Mouse (Mus musculus): ENCODE measurements at regions not wholly inside any gene's neighbourhood (a gene's known extent, or its start where the extent isn't known, plus 50 kb on each side); places are given as distances from the start of the nearest gene placed in this dataset.

GRCm38 (mm10) chr7:129689464-129689863 lies 97.8 kb downstream of the Wdr11 start:
- H3K36me3 ChIP-seq (ENCODE audit: control insufficient read depth, insufficient read depth, low read length, poor library complexity, severe bottlenecking) = no peaks in the 10 kb centered on the region
- no peaks in the 10 kb centered on the region for H3K4me1 ChIP-seq (ENCODE audit: control insufficient read depth in 2 of 2, insufficient read depth in 2 of 2, low read length in 2 of 2, poor library complexity in 1 of 2)
- H3K9me3 ChIP-seq (ENCODE audit: control insufficient read depth, insufficient read depth, low read depth, low read length) = no peaks in the 10 kb centered on the region
- H3K27ac ChIP-seq (ENCODE audit: insufficient read depth, low read depth, low read length, poor library complexity, severe bottlenecking) = no peak overlapping the region
- DNase-seq (ENCODE audit: low read depth, low spot score) = no peak
- H3K9ac ChIP-seq (ENCODE audit: insufficient read depth, low read depth, low read length, poor library complexity, severe bottlenecking) = no peak overlapping the region
- H3K4me3 ChIP-seq (ENCODE audit: insufficient read depth in 1 of 2, low read depth in 1 of 2, low read length in 2 of 2, poor library complexity in 1 of 2, severe bottlenecking in 1 of 2) = no peak overlapping the region
- in situ Hi-C loops (cut with MboI; ENCODE audit: low sequenced_read_pairs in 2 of 2, unreplicated experiment in 2 of 2) = no loop called here
- TF ChIP-seq MAFK (IDR thresholded peaks at IDR 0.05; ENCODE audit: insufficient read depth, low read depth, low read length) (no peak), ZNF384 (IDR thresholded peaks at IDR 0.05; ENCODE audit: low read depth, low read length) (no peak), ZC3H11A (IDR thresholded peaks at IDR 0.05; ENCODE audit: borderline replicate concordance, low read depth, low read length) (no peak), HCFC1 (IDR thresholded peaks at IDR 0.05; ENCODE audit: borderline replicate concordance, insufficient read depth, low read length) (no peak), CHD2 (IDR thresholded peaks at IDR 0.05; ENCODE audit: low read depth, low read length) (no peak)

DNA sequence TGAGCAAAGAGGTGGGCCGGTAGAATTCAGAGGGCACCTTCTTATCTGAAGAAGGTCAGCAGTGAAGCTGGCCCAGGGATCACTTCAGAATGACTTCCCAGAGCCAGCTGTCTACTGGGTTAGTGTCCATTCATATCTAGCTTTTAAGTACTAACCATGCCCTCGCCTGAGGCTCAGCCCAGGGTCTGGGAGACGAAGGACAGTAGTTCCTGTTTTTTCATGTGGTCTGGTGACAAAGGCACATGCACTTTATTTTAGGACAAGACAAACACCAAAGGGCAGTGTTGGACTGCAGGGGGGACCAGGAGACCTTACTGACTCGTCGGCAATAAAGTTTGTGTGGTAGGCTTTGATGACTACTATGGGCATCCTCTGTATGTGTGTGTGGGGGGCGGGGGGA lies 99.2 kb downstream of the Wdr11 start:
- H3K4me3 ChIP-seq (ENCODE audit: insufficient read depth in 1 of 2, low read depth in 1 of 2, low read length in 2 of 2, poor library complexity in 1 of 2, severe bottlenecking in 1 of 2) = no peak overlapping the region
- H3K27ac ChIP-seq (ENCODE audit: insufficient read depth, low read depth, low read length, poor library complexity, severe bottlenecking) = no peak overlapping the region
- H3K36me3 ChIP-seq (ENCODE audit: control insufficient read depth, insufficient read depth, low read length, poor library complexity, severe bottlenecking) = no peaks in the 10 kb centered on the region
- H3K4me1 ChIP-seq (ENCODE audit: control insufficient read depth in 2 of 2, insufficient read depth in 2 of 2, low read length in 2 of 2, poor library complexity in 1 of 2) = no peaks in the 10 kb centered on the region
- no peak for TF ChIP-seq HCFC1 (IDR thresholded peaks at IDR 0.05; ENCODE audit: borderline replicate concordance, insufficient read depth, low read length)
- TF ChIP-seq ZC3H11A (IDR thresholded peaks at IDR 0.05; ENCODE audit: borderline replicate concordance, low read depth, low read length) = no peak
- no peak overlapping the region for H3K9ac ChIP-seq (ENCODE audit: insufficient read depth, low read depth, low read length, poor library complexity, severe bottlenecking)
- H3K9me3 ChIP-seq (ENCODE audit: control insufficient read depth, insufficient read depth, low read depth, low read length) = no peaks in the 10 kb centered on the region
- in situ Hi-C loops (cut with MboI; ENCODE audit: low sequenced_read_pairs in 2 of 2, unreplicated experiment in 2 of 2) = no loop called here
- DNase-seq (ENCODE audit: low read depth, low spot score) = no peak

DNA sequence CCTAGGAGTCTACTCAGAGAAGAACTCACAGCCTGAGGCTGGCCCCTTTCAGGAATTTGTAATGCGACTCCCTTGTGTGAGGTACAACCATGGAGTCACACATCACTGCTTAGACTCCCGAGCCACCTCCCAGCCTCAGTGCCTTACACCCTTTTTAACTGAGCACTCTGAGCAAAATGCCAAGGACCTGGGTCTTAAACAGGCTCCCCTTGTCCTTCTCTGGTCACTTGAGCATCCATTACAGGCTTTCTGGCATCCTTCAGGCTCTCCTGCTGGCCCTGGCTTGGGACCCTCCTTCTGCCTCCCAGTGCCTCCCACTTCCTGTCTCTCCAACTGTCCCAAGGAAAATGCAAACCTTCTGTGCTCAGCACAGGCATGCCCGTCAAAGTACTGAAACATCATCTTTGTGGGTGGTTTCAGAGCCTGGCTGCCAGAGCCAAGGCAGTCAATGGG lies 100.0 kb downstream of the Wdr11 start:
- Histone ChIP-seq H3K36me3 (ENCODE audit: control insufficient read depth, insufficient read depth, low read length, poor library complexity, severe bottlenecking) (no peaks in the 10 kb centered on the region), H3K9me3 (ENCODE audit: control insufficient read depth, insufficient read depth, low read depth, low read length) (no peaks in the 10 kb centered on the region), H3K4me3 (ENCODE audit: insufficient read depth in 1 of 2, low read depth in 1 of 2, low read length in 2 of 2, poor library complexity in 1 of 2, severe bottlenecking in 1 of 2) (no peak overlapping the region), H3K9ac (ENCODE audit: insufficient read depth, low read depth, low read length, poor library complexity, severe bottlenecking) (no peak overlapping the region), H3K4me1 (ENCODE audit: control insufficient read depth in 2 of 2, insufficient read depth in 2 of 2, low read length in 2 of 2, poor library complexity in 1 of 2) (no peaks in the 10 kb centered on the region), H3K27ac (ENCODE audit: insufficient read depth, low read depth, low read length, poor library complexity, severe bottlenecking) (no peak overlapping the region)
- in situ Hi-C loops (cut with MboI; ENCODE audit: low sequenced_read_pairs in 2 of 2, unreplicated experiment in 2 of 2) = no loop called here
- no peak for DNase-seq (ENCODE audit: low read depth, low spot score)
- no peak for TF ChIP-seq MAFK (IDR thresholded peaks at IDR 0.05; ENCODE audit: insufficient read depth, low read depth, low read length)
- TF ChIP-seq HCFC1 (IDR thresholded peaks at IDR 0.05; ENCODE audit: borderline replicate concordance, insufficient read depth, low read length) = no peak
- TF ChIP-seq ZNF384 (IDR thresholded peaks at IDR 0.05; ENCODE audit: low read depth, low read length) = no peak
- no peak for TF ChIP-seq ZC3H11A (IDR thresholded peaks at IDR 0.05; ENCODE audit: borderline replicate concordance, low read depth, low read length)
- TF ChIP-seq CHD2 (IDR thresholded peaks at IDR 0.05; ENCODE audit: low read depth, low read length) = no peak

DNA sequence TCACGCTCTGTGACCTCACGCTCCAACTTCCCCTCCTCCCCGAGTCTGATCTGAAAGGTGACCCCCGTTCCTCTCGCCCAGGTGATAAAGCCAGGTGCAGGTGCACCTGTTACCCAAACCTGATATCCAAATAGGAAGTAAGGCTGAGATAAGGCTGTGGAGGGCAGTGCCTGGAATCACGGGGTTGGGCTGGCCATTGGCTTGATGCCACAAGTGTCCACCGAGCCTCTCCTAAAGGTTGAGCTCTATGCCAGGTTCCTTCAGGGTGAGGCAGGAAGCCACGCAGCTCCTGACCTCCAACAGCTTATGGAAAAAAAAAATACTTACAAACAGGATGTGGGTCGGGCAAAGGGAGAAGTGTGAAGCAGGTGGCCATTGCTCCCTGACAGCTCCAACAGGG lies 102.0 kb downstream of the Wdr11 start:
- H3K27ac ChIP-seq (ENCODE audit: insufficient read depth, low read depth, low read length, poor library complexity, severe bottlenecking) = no peak overlapping the region
- H3K9me3 ChIP-seq (ENCODE audit: control insufficient read depth, insufficient read depth, low read depth, low read length) = no peaks in the 10 kb centered on the region
- H3K4me3 ChIP-seq (ENCODE audit: insufficient read depth in 1 of 2, low read depth in 1 of 2, low read length in 2 of 2, poor library complexity in 1 of 2, severe bottlenecking in 1 of 2) = no peak overlapping the region
- no peaks in the 10 kb centered on the region for H3K4me1 ChIP-seq (ENCODE audit: control insufficient read depth in 2 of 2, insufficient read depth in 2 of 2, low read length in 2 of 2, poor library complexity in 1 of 2)
- H3K36me3 ChIP-seq (ENCODE audit: control insufficient read depth, insufficient read depth, low read length, poor library complexity, severe bottlenecking) = no peaks in the 10 kb centered on the region
- DNase-seq (ENCODE audit: low read depth, low spot score) = no peak
- H3K9ac ChIP-seq (ENCODE audit: insufficient read depth, low read depth, low read length, poor library complexity, severe bottlenecking) = no peak overlapping the region
- TF ChIP-seq HCFC1 (IDR thresholded peaks at IDR 0.05; ENCODE audit: borderline replicate concordance, insufficient read depth, low read length) (no peak), ZNF384 (IDR thresholded peaks at IDR 0.05; ENCODE audit: low read depth, low read length) (no peak)
- in situ Hi-C loops (cut with MboI; ENCODE audit: low sequenced_read_pairs in 2 of 2, unreplicated experiment in 2 of 2) = no loop called here

DNA sequence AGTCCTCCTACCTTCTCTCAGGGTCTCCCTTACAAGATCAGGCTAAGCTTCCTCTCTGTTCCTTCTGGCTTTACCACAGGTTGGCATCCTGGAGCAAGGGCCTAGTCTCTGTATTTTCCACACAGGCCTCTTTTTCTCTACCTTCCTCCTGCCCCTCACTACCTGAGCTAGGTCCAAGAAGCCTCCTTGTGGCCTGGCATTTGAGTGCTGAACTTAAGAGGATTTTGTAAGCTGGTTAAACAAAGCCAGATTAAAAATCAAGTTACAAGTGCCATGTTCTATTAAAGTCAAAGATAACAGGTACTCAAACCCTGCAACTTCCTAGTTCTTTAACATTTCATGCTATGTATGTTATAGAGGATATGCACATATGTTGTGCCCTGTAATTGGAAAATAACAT lies 102.5 kb downstream of the Wdr11 start:
- Histone ChIP-seq H3K9ac (ENCODE audit: insufficient read depth, low read depth, low read length, poor library complexity, severe bottlenecking) (no peak overlapping the region), H3K36me3 (ENCODE audit: control insufficient read depth, insufficient read depth, low read length, poor library complexity, severe bottlenecking) (no peaks in the 10 kb centered on the region), H3K9me3 (ENCODE audit: control insufficient read depth, insufficient read depth, low read depth, low read length) (no peaks in the 10 kb centered on the region), H3K27ac (ENCODE audit: insufficient read depth, low read depth, low read length, poor library complexity, severe bottlenecking) (no peak overlapping the region), H3K4me3 (ENCODE audit: insufficient read depth in 1 of 2, low read depth in 1 of 2, low read length in 2 of 2, poor library complexity in 1 of 2, severe bottlenecking in 1 of 2) (no peak overlapping the region), H3K4me1 (ENCODE audit: control insufficient read depth in 2 of 2, insufficient read depth in 2 of 2, low read length in 2 of 2, poor library complexity in 1 of 2) (no peaks in the 10 kb centered on the region)
- DNase-seq (ENCODE audit: low read depth, low spot score) = no peak
- TF ChIP-seq ZC3H11A (IDR thresholded peaks at IDR 0.05; ENCODE audit: borderline replicate concordance, low read depth, low read length) (no peak), MAFK (IDR thresholded peaks at IDR 0.05; ENCODE audit: insufficient read depth, low read depth, low read length) (no peak), ZNF384 (IDR thresholded peaks at IDR 0.05; ENCODE audit: low read depth, low read length) (no peak), HCFC1 (IDR thresholded peaks at IDR 0.05; ENCODE audit: borderline replicate concordance, insufficient read depth, low read length) (no peak), CHD2 (IDR thresholded peaks at IDR 0.05; ENCODE audit: low read depth, low read length) (no peak)
- in situ Hi-C loops (cut with MboI; ENCODE audit: low sequenced_read_pairs in 2 of 2, unreplicated experiment in 2 of 2) = no loop called here

All from ES-E14 (cell line).